Mouse (Mus musculus): ENCODE measurements around the gene 1700007K13Rik. TPM values are rescaled to one million over a fixed set of nuclear protein-coding genes. Genes with fewer than 3 reads are reported as not detected.

1700007K13Rik gene
- polyA plus RNA-seq, 1 experiment from 2014 or later = 1.9 TPM

- no peak overlapping the region for H3K4me3 ChIP-seq
- peaks cover 16% of the 10 kb centered on the region for H3K4me1 ChIP-seq
- no peaks in the 10 kb centered on the region for H3K27me3 ChIP-seq
- 0 out of 2 replicates have a peak, but pooled peaks cover 4% of the 10 kb centered on the region for H3K9me3 ChIP-seq
- peak overlapping the region; percentile 79 for H3K27ac ChIP-seq
- no peak overlapping the region for H3K9ac ChIP-seq
- H3K36me3 ChIP-seq = no peaks in the 10 kb centered on the region
- no peak overlapping the region for H3K4me2 ChIP-seq
- ATAC-seq (ENCODE audit: borderline replicate concordance, extremely low read depth, low FRiP score, low TSS enrichment) = no peak
- WGBS = no CpG with 5 or more reads among the region's 2 CpGs
Measured at GRCm38 (mm10) chr2:28433512-28433911, 32.6 kb downstream of the 1700007K13Rik start.

GRCm38 (mm10) chr2:28432811-28433210 lies 33.3 kb downstream of the 1700007K13Rik start:
- Histone ChIP-seq H3K27ac (peak overlapping the region; percentile 79), H3K4me1 (peaks cover 16% of the 10 kb centered on the region), H3K4me3 (no peak overlapping the region), H3K27me3 (no peaks in the 10 kb centered on the region), H3K9ac (no peak overlapping the region), H3K4me2 (no peak overlapping the region), H3K36me3 (no peaks in the 10 kb centered on the region), H3K9me3 (0 out of 2 replicates have a peak, but pooled peaks cover 4% of the 10 kb centered on the region)
- 0% methylated on average over 1 of the region's 1 CpGs for WGBS
- ATAC-seq (ENCODE audit: borderline replicate concordance, extremely low read depth, low FRiP score, low TSS enrichment) = peak; percentile 65; the same call in 1 of the 2 replicates

GRCm38 (mm10) chr2:28430846-28431245 lies 35.3 kb downstream of the 1700007K13Rik start:
- ATAC-seq (ENCODE audit: borderline replicate concordance, extremely low read depth, low FRiP score, low TSS enrichment) = no peak; the same call in 1 of the 2 replicates
- WGBS = 36% methylated on average over 6 of the region's 6 CpGs
- Histone ChIP-seq H3K4me3 (no peak overlapping the region), H3K9ac (no peak overlapping the region), H3K9me3 (0 out of 2 replicates have a peak, but pooled peaks cover 4% of the 10 kb centered on the region), H3K27me3 (no peaks in the 10 kb centered on the region), H3K36me3 (no peaks in the 10 kb centered on the region), H3K4me2 (no peak overlapping the region), H3K27ac (peak overlapping the region; percentile 56), H3K4me1 (peaks cover 16% of the 10 kb centered on the region)

GRCm38 (mm10) chr2:28427226-28427625 lies 38.9 kb downstream of the 1700007K13Rik start:
- Histone ChIP-seq H3K9ac (no peak overlapping the region), H3K36me3 (no peaks in the 10 kb centered on the region), H3K9me3 (0 out of 2 replicates have a peak, but pooled peaks cover 4% of the 10 kb centered on the region), H3K4me1 (0 out of 2 replicates have a peak, but pooled peaks cover 2% of the 10 kb centered on the region), H3K4me3 (no peak overlapping the region), H3K27me3 (no peaks in the 10 kb centered on the region), H3K27ac (no peak overlapping the region), H3K4me2 (no peak overlapping the region)
- 74% methylated on average over 6 of the region's 6 CpGs for WGBS
- ATAC-seq (ENCODE audit: borderline replicate concordance, extremely low read depth, low FRiP score, low TSS enrichment) = no peak

GRCm38 (mm10) chr2:28423167-28423566 lies 43.0 kb downstream of the 1700007K13Rik start:
- H3K36me3 ChIP-seq = no peaks in the 10 kb centered on the region
- H3K9ac ChIP-seq = no peak overlapping the region
- WGBS = 29% methylated on average over 3 of the region's 3 CpGs
- H3K4me3 ChIP-seq = no peak overlapping the region
- no peak for ATAC-seq (ENCODE audit: borderline replicate concordance, extremely low read depth, low FRiP score, low TSS enrichment)
- H3K4me2 ChIP-seq = no peak overlapping the region
- H3K4me1 ChIP-seq = no peaks in the 10 kb centered on the region
- no peaks in the 10 kb centered on the region for H3K27me3 ChIP-seq
- H3K9me3 ChIP-seq = no peaks in the 10 kb centered on the region
- H3K27ac ChIP-seq = no peak overlapping the region

- Histone ChIP-seq H3K4me2 (no peak overlapping the region), H3K9ac (no peak overlapping the region), H3K9me3 (no peaks in the 10 kb centered on the region), H3K4me3 (no peak overlapping the region), H3K4me1 (peaks cover 10% of the 10 kb centered on the region; the same call in 1 of the 2 replicates), H3K27ac (no peak overlapping the region), H3K36me3 (no peaks in the 10 kb centered on the region), H3K27me3 (no peaks in the 10 kb centered on the region)
- WGBS = 18% methylated on average over 4 of the region's 4 CpGs
- ATAC-seq (ENCODE audit: borderline replicate concordance, extremely low read depth, low FRiP score, low TSS enrichment) = no peak
Measured at GRCm38 (mm10) chr2:28419898-28420297, 46.2 kb downstream of the 1700007K13Rik start.

GRCm38 (mm10) chr2:28418034-28418433 lies 48.1 kb downstream of the 1700007K13Rik start:
- no peaks in the 10 kb centered on the region for H3K36me3 ChIP-seq
- no peak overlapping the region for H3K27ac ChIP-seq
- H3K9me3 ChIP-seq = no peaks in the 10 kb centered on the region
- H3K9ac ChIP-seq = no peak overlapping the region
- H3K27me3 ChIP-seq = no peaks in the 10 kb centered on the region
- peaks cover 12% of the 10 kb centered on the region; the same call in 1 of the 2 replicates for H3K4me1 ChIP-seq
- no peak for ATAC-seq (ENCODE audit: borderline replicate concordance, extremely low read depth, low FRiP score, low TSS enrichment)
- WGBS = 36% methylated on average over 2 of the region's 2 CpGs
- no peak overlapping the region for H3K4me2 ChIP-seq
- H3K4me3 ChIP-seq = no peak overlapping the region

GRCm38 (mm10) chr2:28416511-28416910 lies 49.6 kb downstream of the 1700007K13Rik start:
- H3K4me2 ChIP-seq = no peak overlapping the region
- H3K9ac ChIP-seq = no peak overlapping the region
- no peaks in the 10 kb centered on the region for H3K9me3 ChIP-seq
- no peak overlapping the region for H3K27ac ChIP-seq
- no peaks in the 10 kb centered on the region for H3K27me3 ChIP-seq
- WGBS = 94% methylated on average over 1 of the region's 1 CpGs
- peaks cover 12% of the 10 kb centered on the region; the same call in 1 of the 2 replicates for H3K4me1 ChIP-seq
- no peak overlapping the region for H3K4me3 ChIP-seq
- no peak for ATAC-seq (ENCODE audit: borderline replicate concordance, extremely low read depth, low FRiP score, low TSS enrichment)
- no peaks in the 10 kb centered on the region for H3K36me3 ChIP-seq

- H3K9me3 ChIP-seq = no peaks in the 10 kb centered on the region
- H3K4me1 ChIP-seq = peaks cover 12% of the 10 kb centered on the region; the same call in 1 of the 2 replicates
- H3K4me3 ChIP-seq = no peak overlapping the region
- H3K27ac ChIP-seq = no peak overlapping the region
- no peak overlapping the region for H3K4me2 ChIP-seq
- 39% methylated on average over 10 of the region's 10 CpGs for WGBS
- no peak overlapping the region for H3K9ac ChIP-seq
- no peaks in the 10 kb centered on the region for H3K36me3 ChIP-seq
- no peaks in the 10 kb centered on the region for H3K27me3 ChIP-seq
- peak; percentile 31 for ATAC-seq (ENCODE audit: borderline replicate concordance, extremely low read depth, low FRiP score, low TSS enrichment)
Measured at GRCm38 (mm10) chr2:28415387-28416024, 50.6 kb downstream of the 1700007K13Rik start.

- H3K27me3 ChIP-seq = no peaks in the 10 kb centered on the region
- no peaks in the 10 kb centered on the region for H3K36me3 ChIP-seq
- 92% methylated on average over 5 of the region's 5 CpGs for WGBS
- no peak overlapping the region for H3K27ac ChIP-seq
- ATAC-seq (ENCODE audit: borderline replicate concordance, extremely low read depth, low FRiP score, low TSS enrichment) = no peak
- peaks cover 12% of the 10 kb centered on the region; the same call in 1 of the 2 replicates for H3K4me1 ChIP-seq
- no peak overlapping the region for H3K4me3 ChIP-seq
- no peaks in the 10 kb centered on the region for H3K9me3 ChIP-seq
- no peak overlapping the region for H3K4me2 ChIP-seq
- H3K9ac ChIP-seq = no peak overlapping the region
Measured at GRCm38 (mm10) chr2:28414757-28415137, 51.4 kb downstream of the 1700007K13Rik start.

- Histone ChIP-seq H3K4me3 (no peak overlapping the region), H3K27me3 (no peaks in the 10 kb centered on the region), H3K27ac (no peak overlapping the region), H3K9me3 (no peaks in the 10 kb centered on the region), H3K4me2 (no peak overlapping the region), H3K4me1 (peaks cover 12% of the 10 kb centered on the region; the same call in 1 of the 2 replicates), H3K9ac (no peak overlapping the region), H3K36me3 (no peaks in the 10 kb centered on the region)
- ATAC-seq (ENCODE audit: borderline replicate concordance, extremely low read depth, low FRiP score, low TSS enrichment) = no peak
- WGBS = 76% methylated on average over 5 of the region's 5 CpGs
Measured at GRCm38 (mm10) chr2:28414116-28414756, 51.9 kb downstream of the 1700007K13Rik start.

GRCm38 (mm10) chr2:28412936-28413335 lies 53.2 kb downstream of the 1700007K13Rik start:
- ATAC-seq (ENCODE audit: borderline replicate concordance, extremely low read depth, low FRiP score, low TSS enrichment) = no peak
- H3K4me3 ChIP-seq = no peak overlapping the region
- no peaks in the 10 kb centered on the region for H3K27me3 ChIP-seq
- 83% methylated on average over 6 of the region's 6 CpGs for WGBS
- H3K9me3 ChIP-seq = no peaks in the 10 kb centered on the region
- H3K4me1 ChIP-seq = peaks cover 12% of the 10 kb centered on the region; the same call in 1 of the 2 replicates
- H3K9ac ChIP-seq = no peak overlapping the region
- H3K4me2 ChIP-seq = no peak overlapping the region
- H3K36me3 ChIP-seq = no peaks in the 10 kb centered on the region
- no peak overlapping the region for H3K27ac ChIP-seq

Data from lung, embryonic 15.5 days (tissue).